Mouse (Mus musculus) heart, embryonic 16.5 days (tissue): ENCODE results near the gene Anks1b. TPM values are rescaled to one million over a fixed set of nuclear protein-coding genes. Genes with fewer than 3 reads are reported as not detected.

Source experiments
- ATAC-seq: fragments of 200-750 bp; cut with Nextera tagmentation; replicated peaks from 2 replicates; pipeline ENCODE4 v1.8.0; 2017; ENCODE audit warnings: moderate number of reproducible peaks; ENCODE audit not compliant: insufficient read depth, low FRiP score; ENCODE audit errors: extremely low read depth
- H3K27ac ChIP-seq: fragments of 300-500 bp; sonication (generic); 2 replicates; pipeline ENCODE4 v1.5.1; 2014; ENCODE audit warnings: mild to moderate bottlenecking, low read length, control low read depth, moderate library complexity
- H3K27me3 ChIP-seq: fragments of 300-500 bp; sonication (generic); 2 replicates; pipeline ENCODE4 v1.6.1; 2014; ENCODE audit warnings: low read length, mixed read lengths; ENCODE audit not compliant: control insufficient read depth, insufficient read depth
- H3K36me3 ChIP-seq: fragments of 300-500 bp; sonication (generic); 2 replicates; pipeline ENCODE4 v1.6.1; 2014; ENCODE audit not compliant: control insufficient read depth, insufficient read depth
- H3K4me1 ChIP-seq: fragments of 300-500 bp; sonication (generic); 2 replicates; pipeline ENCODE4 v1.6.1; 2014; ENCODE audit warnings: low read length, mixed read lengths; ENCODE audit not compliant: control insufficient read depth, insufficient read depth
- H3K4me2 ChIP-seq: fragments of 300-500 bp; sonication (generic); 2 replicates; pipeline ENCODE4 v1.6.1; 2014; ENCODE audit warnings: low read depth, mild to moderate bottlenecking, control low read depth, low read length
- H3K4me3 ChIP-seq: fragments of 300-500 bp; sonication (generic); 2 replicates; pipeline ENCODE4 v1.5.1; 2014; ENCODE audit warnings: mild to moderate bottlenecking, control low read depth, low read length
- H3K9ac ChIP-seq: fragments of 300-500 bp; sonication (generic); 2 replicates; pipeline ENCODE4 v1.6.1; 2014; ENCODE audit warnings: low read length, control low read depth
- H3K9me3 ChIP-seq: fragments of 300-500 bp; sonication (generic); replicated peaks from 2 replicates; pipeline ENCODE4 v1.6.1; 2016; ENCODE audit warnings: low read length; ENCODE audit not compliant: control insufficient read depth
- WGBS: fragments of 180-500 bp; shearing (Covaris S2); extraction: QIAGEN DNeasy Blood & Tissue Kit; methylation state at CpG from one replicate; pipeline ENCODE4 v1.1.7; 2014; 5-methylcytosine and 5-hydroxymethylcytosine counted together
- polyA plus RNA-seq: library from polyadenylated mRNA; unstranded; fragments of >200 nt; fragmentation: Nextera tagmentation; extraction: Ambion mirVana; gene quantifications from 2 replicates; pipeline ENCODE4 v1.2.1, GENCODE M21; 2015

Gene Anks1b
- polyA plus RNA-seq, 1 experiment from 2014 or later: 0.13 TPM

DNA sequence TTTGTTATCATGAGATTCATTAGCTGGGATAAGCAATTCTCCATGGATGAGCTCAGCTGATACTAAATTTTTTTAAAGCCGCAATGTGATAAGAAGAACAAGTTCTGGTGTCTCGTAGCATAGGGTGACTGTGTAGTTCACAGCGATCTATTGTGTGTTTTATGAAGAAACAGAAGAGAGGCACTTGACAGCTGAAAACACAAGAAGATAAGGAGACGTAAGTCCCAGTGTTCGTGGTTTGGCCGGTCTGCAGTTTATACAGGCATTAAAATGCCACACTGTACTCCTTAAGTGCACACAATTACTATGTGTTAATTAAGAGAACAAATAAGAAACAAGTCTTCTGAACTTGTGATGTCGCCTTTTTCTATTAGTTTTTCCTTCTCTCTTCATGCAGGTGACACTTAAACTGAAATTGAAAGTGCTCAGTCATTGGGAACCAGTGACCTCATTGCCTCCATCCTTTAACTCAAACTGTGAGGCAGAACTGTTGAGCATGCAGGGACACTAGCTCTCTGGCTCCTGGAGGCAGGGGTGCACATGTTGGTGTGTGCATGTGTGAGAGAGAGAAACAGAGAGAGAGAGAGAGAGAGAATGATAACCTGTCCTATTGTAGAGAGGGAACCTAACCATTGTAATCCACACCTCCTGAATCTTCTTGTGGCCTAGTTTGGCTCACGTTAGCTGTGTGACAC, 935.5 kb downstream of the Anks1b start:
- H3K27ac ChIP-seq: no peak overlapping the region
- H3K4me2 ChIP-seq: no peak overlapping the region
- H3K36me3 ChIP-seq: no peaks in the 10 kb centered on the region
- H3K9ac ChIP-seq: no peak overlapping the region
- H3K27me3 ChIP-seq: no peaks in the 10 kb centered on the region
- no peaks in the 10 kb centered on the region for H3K9me3 ChIP-seq
- H3K4me1 ChIP-seq: no peaks in the 10 kb centered on the region
- no peak overlapping the region for H3K4me3 ChIP-seq
- 55% methylated on average over 8 of the region's 8 CpGs for WGBS
- no peak for ATAC-seq

DNA sequence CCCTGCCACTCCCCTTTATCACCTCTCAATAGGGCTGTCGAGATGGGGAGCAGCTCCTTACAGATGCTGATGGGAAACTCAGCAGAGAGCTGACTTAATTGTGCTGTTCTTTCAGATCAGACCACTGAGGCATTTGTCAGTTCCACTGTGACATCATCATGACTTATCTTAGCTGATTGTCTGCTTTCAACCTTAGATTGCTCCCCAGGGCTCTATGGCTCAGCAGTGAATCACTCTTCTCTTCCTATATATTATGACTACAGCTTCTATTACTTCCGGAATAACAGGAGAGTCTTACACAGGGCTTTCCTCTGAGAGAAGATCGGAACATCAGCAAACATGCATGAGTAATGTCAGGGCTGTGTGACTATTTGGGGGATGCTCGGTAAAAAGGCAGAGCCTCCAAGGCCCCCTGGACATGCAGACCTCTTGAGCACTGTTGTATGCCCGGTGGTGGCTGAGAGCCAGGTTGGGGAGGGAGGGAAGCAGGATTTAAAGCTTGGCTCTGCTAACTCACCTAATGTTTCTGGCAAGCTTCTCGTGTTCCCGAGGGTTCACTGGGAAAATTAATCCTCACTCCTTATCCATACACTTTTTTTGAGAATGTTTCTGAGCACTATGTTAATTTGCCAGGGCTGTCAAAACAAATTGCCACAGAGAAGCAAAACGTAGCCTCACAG, 936.7 kb downstream of the Anks1b start:
- 32% methylated on average over 8 of the region's 8 CpGs for WGBS
- Histone ChIP-seq H3K9ac (no peak overlapping the region), H3K9me3 (no peaks in the 10 kb centered on the region), H3K27ac (no peak overlapping the region), H3K4me1 (no peaks in the 10 kb centered on the region), H3K4me2 (no peak overlapping the region), H3K36me3 (no peaks in the 10 kb centered on the region), H3K27me3 (no peaks in the 10 kb centered on the region), H3K4me3 (no peak overlapping the region)
- no peak for ATAC-seq

DNA sequence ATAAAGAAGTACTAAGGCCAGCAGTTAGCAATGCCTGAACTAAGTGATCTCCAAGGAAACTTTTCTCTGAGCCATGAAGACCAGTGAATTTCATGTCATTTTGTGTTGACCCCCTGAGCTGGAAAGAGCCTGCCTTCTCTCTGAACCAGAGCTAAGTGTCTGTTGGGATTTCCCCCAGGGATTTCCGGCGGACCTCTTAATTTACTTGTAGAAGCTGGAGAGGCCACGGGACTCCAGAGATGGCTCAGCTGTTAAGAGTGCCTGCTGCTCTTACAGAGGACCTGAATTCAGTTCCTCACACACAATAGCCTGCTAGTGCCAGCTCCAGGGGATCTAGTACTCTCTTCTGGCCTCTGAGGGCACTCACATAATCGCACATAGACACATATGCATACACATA, 938.1 kb downstream of the Anks1b start:
- H3K27me3 ChIP-seq: no peaks in the 10 kb centered on the region; the same call in 1 of the 2 replicates
- H3K9me3 ChIP-seq: no peaks in the 10 kb centered on the region
- no peaks in the 10 kb centered on the region for H3K4me1 ChIP-seq
- WGBS: 68% methylated on average over 4 of the region's 4 CpGs
- no peak overlapping the region for H3K4me3 ChIP-seq
- no peak overlapping the region for H3K9ac ChIP-seq
- no peak for ATAC-seq
- no peak overlapping the region for H3K27ac ChIP-seq
- no peak overlapping the region for H3K4me2 ChIP-seq
- H3K36me3 ChIP-seq: no peaks in the 10 kb centered on the region

DNA sequence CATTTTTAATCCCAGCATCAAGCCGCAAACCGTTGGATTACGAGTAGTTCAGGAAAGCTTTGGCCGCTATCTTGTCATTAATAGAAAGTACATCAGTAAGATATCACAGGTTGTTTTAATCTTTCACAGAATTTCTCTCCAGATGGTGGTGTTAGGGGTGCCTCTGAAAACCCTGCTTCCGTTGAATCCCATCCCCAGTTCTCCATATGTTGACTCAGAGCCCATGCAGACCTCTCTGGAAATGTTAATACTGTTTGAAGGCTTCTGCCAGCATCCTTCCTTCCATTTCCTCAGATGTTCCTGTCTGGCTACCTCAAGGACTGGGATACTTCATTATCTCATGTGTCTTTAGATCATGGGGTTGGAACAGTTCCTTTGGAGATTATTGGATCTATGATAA, 940.0 kb downstream of the Anks1b start:
- Histone ChIP-seq H3K4me2 (no peak overlapping the region), H3K27ac (no peak overlapping the region), H3K27me3 (peaks cover 2% of the 10 kb centered on the region; the same call in 1 of the 2 replicates), H3K4me3 (no peak overlapping the region), H3K4me1 (no peaks in the 10 kb centered on the region), H3K9me3 (no peaks in the 10 kb centered on the region), H3K36me3 (no peaks in the 10 kb centered on the region), H3K9ac (no peak overlapping the region)
- 89% methylated on average over 5 of the region's 5 CpGs for WGBS
- ATAC-seq: no peak

DNA sequence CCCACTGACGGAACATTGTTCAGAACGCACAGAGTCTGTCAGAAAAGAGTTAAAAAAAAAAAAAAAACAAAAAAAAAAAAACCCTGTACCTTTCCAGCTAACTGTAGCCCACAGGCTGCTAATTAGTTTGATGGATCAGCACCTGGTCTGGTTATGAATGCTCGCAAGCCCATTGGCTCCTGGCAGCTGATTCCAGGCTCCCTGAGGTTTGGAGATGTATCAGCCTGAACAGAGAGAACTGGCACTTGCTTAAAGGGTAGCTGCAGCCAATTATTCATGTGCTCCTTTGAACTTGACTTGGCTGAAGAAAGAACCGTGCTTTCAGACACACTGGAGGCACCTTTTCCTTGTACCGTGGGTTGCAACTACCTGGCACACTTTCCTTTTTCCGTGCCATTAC, 941.1 kb downstream of the Anks1b start:
- WGBS: 68% methylated on average over 6 of the region's 6 CpGs
- ATAC-seq: no peak

DNA sequence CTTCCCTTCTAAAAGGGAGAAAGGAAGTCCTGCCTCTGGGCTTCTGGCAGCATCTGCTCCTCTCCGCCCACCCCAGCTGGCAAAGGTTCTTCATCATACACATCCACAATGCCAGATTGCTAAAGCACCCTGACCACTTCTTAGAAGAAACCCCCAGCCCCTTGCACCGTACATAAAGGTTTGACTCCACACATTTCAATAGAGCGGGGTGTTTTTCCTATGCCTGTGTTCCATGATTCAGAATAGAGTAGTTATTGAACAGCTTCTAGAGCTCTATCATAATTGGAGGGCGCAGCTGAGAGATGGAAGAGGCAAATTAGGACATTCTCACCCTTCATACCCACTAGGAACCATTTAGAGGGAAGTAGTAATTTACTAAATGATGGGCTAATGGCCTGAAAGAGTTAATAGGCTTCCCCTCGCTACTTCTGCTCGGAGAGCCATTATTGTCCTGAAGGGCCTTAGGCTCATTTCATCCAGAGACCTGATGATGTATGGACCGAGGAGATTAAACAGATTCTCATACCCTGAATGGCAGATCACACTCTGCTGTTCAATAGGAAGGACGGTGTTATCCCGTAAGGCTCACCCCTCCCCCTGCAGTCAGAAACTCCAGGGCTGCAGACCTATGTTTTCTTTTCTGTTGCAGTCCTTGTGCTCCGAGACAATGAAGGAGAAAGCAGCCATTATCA, 945.1 kb downstream of the Anks1b start:
- Histone ChIP-seq H3K4me1 (no peaks in the 10 kb centered on the region), H3K4me2 (no peak overlapping the region), H3K9me3 (no peaks in the 10 kb centered on the region), H3K4me3 (no peak overlapping the region), H3K36me3 (no peaks in the 10 kb centered on the region), H3K9ac (no peak overlapping the region), H3K27me3 (peaks cover 2% of the 10 kb centered on the region; the same call in 1 of the 2 replicates), H3K27ac (no peak overlapping the region)
- ATAC-seq: no peak
- 43% methylated on average over 10 of the region's 10 CpGs for WGBS

More for the DNA sequence above, 941.1 kb downstream of the Anks1b start:
- H3K27ac ChIP-seq: no peak overlapping the region
- H3K9me3 ChIP-seq: no peaks in the 10 kb centered on the region
- no peaks in the 10 kb centered on the region for H3K36me3 ChIP-seq
- H3K27me3 ChIP-seq: peaks cover 2% of the 10 kb centered on the region; the same call in 1 of the 2 replicates
- H3K4me2 ChIP-seq: no peak overlapping the region
- H3K4me1 ChIP-seq: no peaks in the 10 kb centered on the region
- H3K9ac ChIP-seq: no peak overlapping the region
- H3K4me3 ChIP-seq: no peak overlapping the region

DNA sequence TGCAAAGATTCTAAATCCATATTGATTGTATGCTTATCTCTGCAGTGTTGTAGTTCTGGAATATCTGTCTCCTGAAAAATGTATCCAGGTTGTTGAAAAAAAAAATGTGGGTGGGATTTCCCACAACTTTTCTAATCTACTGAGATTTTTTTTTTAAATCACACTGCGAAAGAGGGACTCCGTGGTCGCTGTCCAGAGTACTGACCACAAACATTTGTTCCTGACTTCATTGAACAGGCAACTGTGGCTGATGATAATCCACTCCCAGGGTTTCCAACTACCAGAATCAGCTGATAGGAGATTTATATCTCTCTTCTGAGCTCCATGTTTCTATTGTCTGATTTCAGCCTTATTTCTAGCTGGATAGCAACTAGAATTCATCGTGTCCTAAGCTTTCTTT, 950.1 kb downstream of the Anks1b start:
- 4% methylated on average over 4 of the region's 4 CpGs for WGBS

DNA sequence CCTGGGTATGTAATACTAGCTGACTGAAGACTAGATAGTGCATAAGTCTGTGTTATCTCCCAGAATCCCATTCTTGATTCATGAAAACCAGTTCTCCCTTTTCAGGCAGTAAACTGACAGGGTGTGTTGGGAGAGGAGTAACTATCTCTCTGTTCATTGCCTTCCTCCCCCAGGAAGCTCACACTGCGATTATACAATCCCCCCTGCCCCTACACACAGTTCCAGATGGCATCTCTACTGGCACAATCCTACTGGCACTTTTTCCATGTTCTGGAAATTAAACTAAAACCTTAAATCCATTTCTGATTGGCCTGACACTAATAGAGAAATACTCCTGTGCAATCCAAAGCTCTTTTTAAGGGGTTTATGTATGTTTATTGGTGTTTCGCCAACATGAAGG, 951.4 kb downstream of the Anks1b start:
- H3K27me3 ChIP-seq: peaks cover 36% of the 10 kb centered on the region
- H3K4me2 ChIP-seq: no peak overlapping the region
- no peaks in the 10 kb centered on the region for H3K9me3 ChIP-seq
- ATAC-seq: no peak
- no peaks in the 10 kb centered on the region for H3K36me3 ChIP-seq
- no peak overlapping the region for H3K9ac ChIP-seq
- H3K4me3 ChIP-seq: no peak overlapping the region
- WGBS: 60% methylated on average over 2 of the region's 2 CpGs
- no peak overlapping the region for H3K27ac ChIP-seq
- H3K4me1 ChIP-seq: no peaks in the 10 kb centered on the region

More for the DNA sequence above, 950.1 kb downstream of the Anks1b start:
- Histone ChIP-seq H3K4me2 (no peak overlapping the region), H3K36me3 (no peaks in the 10 kb centered on the region), H3K4me1 (no peaks in the 10 kb centered on the region), H3K27ac (no peak overlapping the region), H3K4me3 (no peak overlapping the region), H3K9me3 (no peaks in the 10 kb centered on the region), H3K27me3 (peaks cover 23% of the 10 kb centered on the region), H3K9ac (no peak overlapping the region)
- no peak for ATAC-seq

DNA sequence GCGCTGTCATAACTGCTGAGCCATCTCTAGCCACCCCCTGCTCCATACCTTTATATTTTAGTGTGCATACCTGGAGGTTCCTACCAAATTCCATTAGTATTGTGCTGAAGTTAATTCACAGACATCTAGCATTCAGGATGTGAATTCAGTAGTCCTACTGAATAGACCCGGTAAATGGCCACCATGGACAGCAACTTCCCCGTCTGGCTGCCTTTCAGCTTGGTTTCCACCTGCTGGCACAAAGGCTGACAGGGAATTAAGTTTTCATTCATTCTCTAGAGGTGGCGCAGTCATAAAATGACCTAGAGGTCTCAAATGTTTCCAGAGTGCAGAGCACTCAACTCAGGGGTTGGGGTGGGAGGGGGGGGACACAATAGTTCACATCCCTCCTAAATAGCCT, 953.6 kb downstream of the Anks1b start:
- H3K4me1 ChIP-seq: no peaks in the 10 kb centered on the region
- no peak for ATAC-seq
- peaks cover 55% of the 10 kb centered on the region for H3K27me3 ChIP-seq
- no peak overlapping the region for H3K27ac ChIP-seq
- H3K36me3 ChIP-seq: no peaks in the 10 kb centered on the region
- no peak overlapping the region for H3K4me3 ChIP-seq
- H3K9ac ChIP-seq: no peak overlapping the region
- H3K9me3 ChIP-seq: no peaks in the 10 kb centered on the region
- 25% methylated on average over 4 of the region's 4 CpGs for WGBS
- H3K4me2 ChIP-seq: no peak overlapping the region
